Mouse (Mus musculus) spleen, postnatal 4 days (tissue): Measurements from ENCODE around the gene Ssh1.

Experiments
- DNase-seq, 2 experiments: peaks; one replicate each; pipeline ENCODE4 v3.0.0; 2022; ENCODE audit warnings: low spot score in 2 of 2

Gene Ssh1

DNA sequence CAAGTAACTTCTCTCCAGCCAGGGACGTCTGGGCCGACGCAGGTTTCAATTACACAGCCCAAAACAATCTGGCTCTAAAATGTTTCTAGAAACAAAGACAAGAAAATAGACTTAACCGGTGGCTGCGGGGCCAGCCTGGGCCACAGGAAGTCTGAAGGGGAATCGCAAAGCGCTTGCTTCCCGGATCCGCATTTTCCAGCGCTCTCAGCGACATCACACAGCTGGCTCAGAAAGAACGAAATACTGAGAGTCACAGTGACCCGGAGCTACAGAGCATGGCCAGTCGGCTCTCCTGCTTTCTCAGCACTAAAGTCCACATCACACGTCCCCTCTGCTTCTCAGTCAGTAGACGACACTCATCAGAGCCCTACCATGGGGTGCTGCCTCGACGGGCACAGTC is 102.8 kb downstream of the Ssh1 start:
- DNase-seq: no peak

DNA sequence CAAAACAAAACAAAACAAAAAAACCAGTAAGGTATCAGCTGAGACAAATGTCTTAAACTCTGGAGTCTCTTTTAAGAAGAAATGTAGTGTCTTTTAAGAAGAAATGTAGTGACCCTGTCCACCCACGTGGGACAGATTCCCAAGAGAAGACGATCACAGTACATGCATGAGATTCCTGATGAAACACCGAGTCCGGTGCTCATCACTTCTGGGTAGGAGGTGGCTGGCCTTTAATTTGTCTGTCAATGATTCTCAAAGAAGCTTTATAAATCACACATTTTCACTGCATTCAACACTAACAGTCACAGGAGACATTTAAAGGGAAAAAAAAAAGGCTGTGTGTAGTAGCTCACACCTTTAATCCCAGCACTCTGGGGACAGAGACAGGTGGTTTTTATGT is 103.8 kb downstream of the Ssh1 start:
- no peak for DNase-seq

DNA sequence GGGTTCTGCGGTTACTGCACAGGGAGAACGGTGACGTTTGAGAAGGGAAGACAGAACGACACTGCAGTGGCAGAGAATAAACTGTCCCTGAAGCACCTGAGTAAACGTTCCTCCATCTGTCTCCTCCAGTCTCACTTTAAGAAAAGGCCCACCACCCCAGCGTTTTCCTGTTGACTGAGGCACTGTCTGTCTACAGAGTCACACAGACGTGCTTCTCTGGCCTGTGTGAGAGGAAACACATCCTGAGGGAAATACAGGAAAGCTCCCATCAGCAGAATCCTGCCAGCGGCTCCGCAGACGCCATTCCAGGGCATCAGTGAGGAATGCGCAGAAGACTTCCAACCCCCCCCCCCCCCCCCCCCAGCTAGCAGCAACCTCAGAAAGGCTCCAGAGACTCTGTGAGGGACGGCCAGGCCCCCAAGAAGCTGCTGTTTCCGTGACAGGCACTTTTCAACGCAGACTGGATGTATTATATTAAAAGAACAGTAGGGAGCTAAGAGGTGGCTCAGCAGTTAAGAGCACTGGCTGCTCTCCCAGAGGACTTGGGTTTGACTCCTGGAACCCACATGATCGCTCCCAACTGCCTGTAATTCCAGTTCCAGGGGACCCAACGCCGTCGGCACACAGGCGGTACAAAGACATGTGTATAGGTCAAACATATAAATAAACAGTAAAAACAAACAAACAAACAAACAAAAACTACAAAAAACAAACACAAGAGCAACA is 104.3 kb downstream of the Ssh1 start:
- no peak for DNase-seq

DNA sequence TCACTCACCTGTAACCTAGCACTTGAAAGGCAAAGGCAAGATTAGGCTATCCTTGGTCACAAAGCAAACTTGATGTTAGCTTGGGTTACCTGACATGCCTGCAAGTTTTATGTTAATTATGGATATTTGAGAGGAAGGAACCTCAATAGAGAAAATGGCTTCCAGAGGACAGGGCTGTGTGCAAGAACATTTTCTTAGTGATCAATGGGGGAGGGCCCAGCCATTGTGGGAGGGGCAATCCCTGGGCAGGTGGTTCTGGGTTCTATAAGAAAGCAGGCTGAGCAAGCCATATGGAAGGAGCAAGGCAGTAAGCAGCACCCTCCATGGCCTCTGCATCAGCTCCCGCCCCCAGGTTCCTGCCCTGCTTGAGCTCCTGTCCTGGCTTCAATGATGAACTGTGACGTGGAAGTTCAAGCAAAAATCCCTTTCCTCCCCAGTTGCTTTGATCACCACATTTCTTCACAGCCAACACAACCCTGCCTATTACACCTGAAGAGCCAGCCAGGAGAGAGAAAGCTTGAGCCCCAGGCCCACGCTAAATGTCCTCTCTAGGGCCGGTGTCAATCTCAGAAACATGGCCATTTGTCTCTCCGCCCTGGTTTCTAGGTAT is 105.4 kb downstream of the Ssh1 start:
- no peak for DNase-seq

DNA sequence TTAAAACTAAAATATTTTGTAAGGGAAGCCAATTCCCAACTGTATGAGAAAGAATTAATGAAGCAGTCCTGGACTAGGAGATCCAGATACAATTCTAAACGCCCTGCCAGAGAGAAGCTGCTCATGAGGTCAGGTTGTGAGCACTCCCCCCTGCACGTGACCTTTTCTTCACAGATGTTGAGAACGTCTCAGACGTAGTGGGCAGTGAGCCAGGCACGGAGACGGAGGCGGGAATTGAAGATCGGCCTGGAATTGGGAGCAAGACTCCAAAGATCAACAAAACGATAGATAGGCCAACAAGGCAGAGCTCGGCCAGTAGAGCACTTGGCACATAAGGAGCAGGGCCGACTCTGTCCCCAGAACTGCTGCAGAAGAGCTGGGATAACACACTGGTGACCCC is 106.6 kb downstream of the Ssh1 start:
- no peak for DNase-seq
